Mouse (Mus musculus) kidney, postnatal 0 days (tissue): Measurements from ENCODE around the gene Enc1. TPM values are rescaled to one million over a fixed set of nuclear protein-coding genes. Genes with fewer than 3 reads are reported as not detected.

Source experiments
- ATAC-seq: fragments of 200-750 bp; cut with Nextera tagmentation; replicated peaks from 2 replicates; pipeline ENCODE4 v1.8.0; 2017; ENCODE audit warnings: low read depth, moderate number of reproducible peaks, moderate TSS enrichment, moderate library complexity; ENCODE audit not compliant: low FRiP score
- DNase-seq: peaks from one replicate; pipeline ENCODE4 v3.0.0-alpha.2; 2016; ENCODE audit warnings: low spot score
- H3K27ac ChIP-seq: fragments of 300-500 bp; sonication (generic); 2 replicates; pipeline ENCODE4 v1.5.1; 2014; ENCODE audit warnings: mild to moderate bottlenecking
- H3K27me3 ChIP-seq: fragments of 300-500 bp; sonication (generic); 2 replicates; pipeline ENCODE4 v1.6.1; 2014; ENCODE audit warnings: low read length, mixed read lengths; ENCODE audit not compliant: insufficient read depth
- H3K36me3 ChIP-seq: fragments of 300-500 bp; sonication (generic); 2 replicates; pipeline ENCODE4 v1.6.1; 2014; ENCODE audit warnings: low read length, mixed read lengths; ENCODE audit not compliant: insufficient read depth
- H3K4me1 ChIP-seq: fragments of 300-500 bp; sonication (generic); replicated peaks from 2 replicates; pipeline ENCODE4 v1.6.1; 2014; ENCODE audit warnings: antibody characterized with exemption, low read length, mixed read lengths; ENCODE audit not compliant: insufficient read depth
- H3K4me2 ChIP-seq: fragments of 300-500 bp; sonication (generic); 2 replicates; pipeline ENCODE4 v1.6.1; 2014; ENCODE audit warnings: mild to moderate bottlenecking, low read length, moderate library complexity, mixed read lengths
- H3K4me3 ChIP-seq: fragments of 300-500 bp; sonication (generic); replicated peaks from 2 replicates; pipeline ENCODE4 v1.5.1; 2014; ENCODE audit warnings: low read depth, low read length
- H3K9ac ChIP-seq: fragments of 300-500 bp; sonication (generic); 2 replicates; pipeline ENCODE4 v1.6.1; 2014; ENCODE audit warnings: low read depth, low read length
- H3K9me3 ChIP-seq: fragments of 300-500 bp; sonication (generic); replicated peaks from 2 replicates; pipeline ENCODE4 v1.6.1; 2016; ENCODE audit warnings: low read length, inconsistent platforms, mixed read lengths
- CTCF ChIP-seq: IDR thresholded peaks from 2 replicates; pipeline ENCODE4 v1.5.1; 2016; ENCODE audit warnings: antibody characterized with exemption, low read depth, mild to moderate bottlenecking, moderate library complexity
- WGBS: fragments of 180-500 bp; shearing (Covaris S2); extraction: QIAGEN DNeasy Blood & Tissue Kit; methylation state at CpG from one replicate; pipeline ENCODE4 v1.1.7; 2014; 5-methylcytosine and 5-hydroxymethylcytosine counted together
- polyA plus RNA-seq: library from polyadenylated mRNA; unstranded; fragments of >200 nt; fragmentation: Nextera tagmentation; extraction: Ambion mirVana; gene quantifications from 2 replicates; pipeline ENCODE4 v1.2.1, GENCODE M21; 2015

Enc1 gene
- polyA plus RNA-seq, 1 experiment from 2014 or later: 8.1 TPM

DNA sequence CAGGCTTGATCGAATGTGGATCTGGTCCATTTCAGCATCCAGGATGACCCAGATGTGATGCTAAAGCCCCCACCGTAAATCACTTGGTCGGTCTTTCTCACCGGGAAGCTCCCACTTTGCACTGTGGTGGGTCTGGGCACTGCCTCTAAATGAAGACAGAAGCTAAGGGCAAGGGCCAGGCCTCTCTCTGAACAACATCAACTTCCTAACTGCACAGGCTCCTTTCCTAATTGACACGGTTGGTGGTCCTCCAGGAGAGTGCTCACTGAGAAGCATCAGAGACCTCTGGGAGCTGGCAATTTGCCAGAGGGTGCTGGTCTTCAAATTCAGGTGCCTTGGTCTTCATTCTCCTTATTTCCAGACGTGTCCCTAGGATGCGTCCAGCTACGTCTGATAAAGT, 17.0 kb upstream of the Enc1 start:
- Histone ChIP-seq H3K9me3 (no peaks in the 10 kb centered on the region), H3K4me1 (0 out of 2 replicates have a peak, but pooled peaks cover 3% of the 10 kb centered on the region), H3K4me2 (no peak overlapping the region), H3K36me3 (no peaks in the 10 kb centered on the region), H3K27ac (no peak overlapping the region), H3K4me3 (no peak overlapping the region), H3K9ac (no peak overlapping the region), H3K27me3 (no peaks in the 10 kb centered on the region)
- WGBS: 51% methylated on average over 8 of the region's 8 CpGs
- DNase-seq (no peak), ATAC-seq (peak; percentile 61)
- no peak for TF ChIP-seq CTCF

GRCm38 (mm10) chr13:97224341-97224982, 16.4 kb upstream of the Enc1 start:
- Histone ChIP-seq H3K9ac (no peak overlapping the region), H3K4me3 (no peak overlapping the region), H3K4me2 (0 out of 2 replicates have a peak overlapping the region, but pooled peaks have one; percentile 52), H3K27me3 (no peaks in the 10 kb centered on the region), H3K4me1 (0 out of 2 replicates have a peak, but pooled peaks cover 3% of the 10 kb centered on the region), H3K9me3 (no peaks in the 10 kb centered on the region), H3K27ac (no peak overlapping the region), H3K36me3 (no peaks in the 10 kb centered on the region)
- 57% methylated on average over 10 of the region's 10 CpGs for WGBS
- no peak for TF ChIP-seq CTCF
- ATAC-seq (peak; percentile 85), DNase-seq (no peak)

- Histone ChIP-seq H3K9me3 (no peaks in the 10 kb centered on the region), H3K27ac (no peak overlapping the region), H3K9ac (no peak overlapping the region), H3K27me3 (no peaks in the 10 kb centered on the region), H3K4me1 (0 out of 2 replicates have a peak, but pooled peaks cover 3% of the 10 kb centered on the region), H3K4me2 (peak overlapping the region; percentile 52), H3K36me3 (no peaks in the 10 kb centered on the region), H3K4me3 (no peak overlapping the region)
- no peak for TF ChIP-seq CTCF
- no peak for ATAC-seq
- DNase-seq: peak; percentile 53
- WGBS: 24% methylated on average over 17 of the region's 17 CpGs
Observed at GRCm38 (mm10) chr13:97225130-97225529, 15.8 kb upstream of the Enc1 start.

- WGBS: 85% methylated on average over 3 of the region's 3 CpGs
- Histone ChIP-seq H3K36me3 (no peaks in the 10 kb centered on the region), H3K4me2 (no peak overlapping the region), H3K4me1 (0 out of 2 replicates have a peak, but pooled peaks cover 3% of the 10 kb centered on the region), H3K27ac (no peak overlapping the region), H3K9me3 (no peaks in the 10 kb centered on the region), H3K4me3 (no peak overlapping the region), H3K27me3 (no peaks in the 10 kb centered on the region), H3K9ac (no peak overlapping the region)
- ATAC-seq (no peak), DNase-seq (no peak)
- no peak for TF ChIP-seq CTCF
Observed at GRCm38 (mm10) chr13:97227795-97228194, 13.1 kb upstream of the Enc1 start.

GRCm38 (mm10) chr13:97230101-97230500, 10.8 kb upstream of the Enc1 start:
- no peak for ATAC-seq
- 54% methylated on average over 3 of the region's 3 CpGs for WGBS

GRCm38 (mm10) chr13:97233092-97233491, 7.8 kb upstream of the Enc1 start:
- H3K4me3 ChIP-seq: no peak overlapping the region
- no peak for ATAC-seq
- no peak for DNase-seq
- 82% methylated on average over 2 of the region's 2 CpGs for WGBS
- H3K9ac ChIP-seq: no peak overlapping the region
- H3K9me3 ChIP-seq: no peaks in the 10 kb centered on the region
- no peaks in the 10 kb centered on the region for H3K27me3 ChIP-seq
- no peaks in the 10 kb centered on the region for H3K36me3 ChIP-seq
- H3K4me2 ChIP-seq: no peak overlapping the region
- TF ChIP-seq CTCF: peak; percentile 34
- H3K27ac ChIP-seq: no peak overlapping the region
- no peaks in the 10 kb centered on the region for H3K4me1 ChIP-seq

More at GRCm38 (mm10) chr13:97230101-97230500, 10.8 kb upstream of the Enc1 start:
- no peak overlapping the region for H3K4me2 ChIP-seq
- H3K9ac ChIP-seq: no peak overlapping the region
- H3K36me3 ChIP-seq: no peaks in the 10 kb centered on the region
- H3K4me3 ChIP-seq: no peak overlapping the region
- no peak overlapping the region for H3K27ac ChIP-seq
- no peak for TF ChIP-seq CTCF
- H3K9me3 ChIP-seq: no peaks in the 10 kb centered on the region
- no peak for DNase-seq
- H3K4me1 ChIP-seq: 0 out of 2 replicates have a peak, but pooled peaks cover 2% of the 10 kb centered on the region
- no peaks in the 10 kb centered on the region for H3K27me3 ChIP-seq
